Mouse (Mus musculus) kidney, embryonic 15.5 days (tissue): Measurements from ENCODE around the gene Gm43191. TPM values are rescaled to one million over a fixed set of nuclear protein-coding genes. Genes with fewer than 3 reads are reported as not detected.

Experiments
- ATAC-seq: fragments of 200-750 bp; cut with Nextera tagmentation; replicated peaks from 2 replicates; pipeline ENCODE4 v1.8.0; 2017; ENCODE audit warnings: moderate TSS enrichment; ENCODE audit not compliant: low FRiP score
- H3K27ac ChIP-seq: fragments of 300-500 bp; sonication (generic); 2 replicates; pipeline ENCODE4 v1.5.1; 2015; ENCODE audit warnings: mild to moderate bottlenecking, inconsistent platforms
- H3K27me3 ChIP-seq: fragments of 300-500 bp; sonication (generic); 2 replicates; pipeline ENCODE4 v1.6.1; 2015; ENCODE audit warnings: inconsistent platforms
- H3K36me3 ChIP-seq: fragments of 300-500 bp; sonication (generic); 2 replicates; pipeline ENCODE4 v1.6.1; 2015; ENCODE audit warnings: inconsistent platforms
- H3K4me1 ChIP-seq: fragments of 300-500 bp; sonication (generic); 2 replicates; pipeline ENCODE4 v1.6.1; 2015; ENCODE audit warnings: inconsistent platforms
- H3K4me2 ChIP-seq: fragments of 300-500 bp; sonication (generic); 2 replicates; pipeline ENCODE4 v1.6.1; 2015; ENCODE audit warnings: moderate library complexity, mild to moderate bottlenecking, inconsistent platforms
- H3K4me3 ChIP-seq: fragments of 300-500 bp; sonication (generic); replicated peaks from 2 replicates; pipeline ENCODE4 v1.5.1; 2015; ENCODE audit warnings: mild to moderate bottlenecking, inconsistent platforms
- H3K9ac ChIP-seq: fragments of 300-500 bp; sonication (generic); 2 replicates; pipeline ENCODE4 v1.6.1; 2015; ENCODE audit warnings: mild to moderate bottlenecking, inconsistent platforms
- H3K9me3 ChIP-seq: fragments of 300-500 bp; sonication (generic); replicated peaks from 2 replicates; pipeline ENCODE4 v1.6.1; 2016; ENCODE audit warnings: inconsistent platforms
- WGBS: fragments of 180-500 bp; shearing (Covaris S2); methylation state at CpG from one replicate; pipeline ENCODE4 v1.1.7; 2015; ENCODE audit warnings: mixed read lengths; 5-methylcytosine and 5-hydroxymethylcytosine counted together
- polyA plus RNA-seq: library from polyadenylated mRNA; unstranded; fragments of >200 nt; fragmentation: Nextera tagmentation; extraction: Ambion mirVana; gene quantifications from 2 replicates; pipeline ENCODE4 v1.2.1, GENCODE M21; 2015

The Gm43191 gene
- not detected in 2 replicates for polyA plus RNA-seq

DNA sequence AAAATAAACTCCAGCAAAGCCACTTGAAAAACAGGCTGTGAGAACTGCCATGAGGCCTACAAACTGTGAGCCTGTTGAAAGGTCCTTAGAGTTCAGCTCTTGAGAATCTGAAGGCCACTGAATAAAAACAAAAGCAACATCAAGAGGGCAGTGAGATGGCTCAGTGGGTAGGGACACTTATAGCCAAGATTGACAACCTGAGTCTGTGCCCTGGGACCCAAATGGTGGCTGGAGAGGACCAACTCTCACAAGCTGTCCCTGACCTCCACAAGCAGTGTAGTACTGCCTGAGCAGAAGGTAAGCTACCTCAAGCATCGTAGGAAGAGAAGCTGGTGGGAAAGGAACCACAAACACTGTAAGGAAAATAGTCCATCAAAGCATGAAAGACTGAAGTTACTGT lies at the start of gene Gm43191:
Gene Gm43191, minus strand, starts transcription at position 101 of the 400 bp plus-strand sequence.
- H3K4me1 ChIP-seq = no peaks in the 10 kb centered on the region
- H3K36me3 ChIP-seq = peaks cover 53% of the 10 kb centered on the region
- no peak within 1 kb of the TSS for H3K4me2 ChIP-seq
- no peak within 1 kb of the TSS for H3K27ac ChIP-seq
- no peaks in the 10 kb centered on the region for H3K9me3 ChIP-seq
- WGBS = 91% methylated on average over 1 of the region's 1 CpGs
- no peak within 1 kb of the TSS for H3K4me3 ChIP-seq
- no peak for ATAC-seq
- H3K27me3 ChIP-seq = no peaks in the 10 kb centered on the region
- H3K9ac ChIP-seq = no peak within 1 kb of the TSS

DNA sequence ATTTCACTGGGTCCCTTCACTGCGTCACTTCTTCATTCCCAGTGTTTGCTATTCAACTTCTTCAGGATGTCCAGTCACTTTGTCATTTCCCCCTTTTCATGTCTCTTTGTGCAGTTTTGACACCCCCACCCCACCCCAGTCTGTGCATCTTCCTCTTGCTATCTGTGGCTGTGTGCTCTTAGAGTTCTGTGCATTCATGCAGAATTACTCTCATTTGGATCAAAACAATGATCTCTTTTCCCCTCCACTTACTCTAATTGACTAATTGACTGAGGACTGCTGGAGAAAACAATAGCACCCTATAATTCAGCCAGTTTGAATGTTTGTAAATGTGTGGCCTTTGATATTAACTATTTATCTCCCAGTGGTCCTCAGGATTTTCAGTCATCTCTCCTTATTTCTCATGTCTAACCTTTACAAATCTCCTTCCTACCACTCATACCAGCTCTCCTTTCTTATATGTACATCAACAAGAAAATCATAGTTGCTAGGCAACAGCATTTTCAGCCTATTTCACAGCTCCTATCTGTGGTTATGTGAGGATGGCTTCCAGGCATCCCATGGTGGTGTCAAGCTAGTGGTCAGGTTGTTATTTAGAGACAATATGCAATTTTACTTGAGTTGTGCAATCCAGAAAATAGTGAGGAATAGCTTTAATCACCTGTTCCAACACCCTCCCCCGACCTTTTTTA lies 48.6 kb upstream of the Gm43191 start:
- 84% methylated on average over 2 of the region's 2 CpGs for WGBS
- H3K4me1 ChIP-seq = peaks cover 11% of the 10 kb centered on the region; the same call in 1 of the 2 replicates
- no peaks in the 10 kb centered on the region for H3K36me3 ChIP-seq
- no peaks in the 10 kb centered on the region for H3K9me3 ChIP-seq
- H3K4me3 ChIP-seq = no peak overlapping the region
- no peak for ATAC-seq
- no peaks in the 10 kb centered on the region for H3K27me3 ChIP-seq
- H3K9ac ChIP-seq = no peak overlapping the region
- no peak overlapping the region for H3K4me2 ChIP-seq
- no peak overlapping the region for H3K27ac ChIP-seq

- H3K9ac ChIP-seq = no peak overlapping the region
- H3K27me3 ChIP-seq = no peaks in the 10 kb centered on the region
- no peak overlapping the region for H3K4me3 ChIP-seq
- no peaks in the 10 kb centered on the region for H3K9me3 ChIP-seq
- H3K4me1 ChIP-seq = peaks cover 11% of the 10 kb centered on the region; the same call in 1 of the 2 replicates
- no peaks in the 10 kb centered on the region for H3K36me3 ChIP-seq
- WGBS = 36% methylated on average over 9 of the region's 9 CpGs
- peak; percentile 66 for ATAC-seq
- 0 out of 2 replicates have a peak overlapping the region, but pooled peaks have one; percentile 14 for H3K4me2 ChIP-seq
- peak overlapping the region; percentile 51 for H3K27ac ChIP-seq
Measured at GRCm38 (mm10) chr3:116726807-116727206, 45.7 kb upstream of the Gm43191 start.

- Histone ChIP-seq H3K36me3 (no peaks in the 10 kb centered on the region), H3K27me3 (no peaks in the 10 kb centered on the region), H3K4me1 (peaks cover 11% of the 10 kb centered on the region; the same call in 1 of the 2 replicates), H3K9ac (no peak overlapping the region), H3K9me3 (no peaks in the 10 kb centered on the region), H3K27ac (peak overlapping the region; percentile 66), H3K4me2 (no peak overlapping the region), H3K4me3 (no peak overlapping the region)
- peak; percentile 75 for ATAC-seq
- WGBS = 60% methylated on average over 10 of the region's 10 CpGs
Measured at GRCm38 (mm10) chr3:116723496-116724481, 42.7 kb upstream of the Gm43191 start.

DNA sequence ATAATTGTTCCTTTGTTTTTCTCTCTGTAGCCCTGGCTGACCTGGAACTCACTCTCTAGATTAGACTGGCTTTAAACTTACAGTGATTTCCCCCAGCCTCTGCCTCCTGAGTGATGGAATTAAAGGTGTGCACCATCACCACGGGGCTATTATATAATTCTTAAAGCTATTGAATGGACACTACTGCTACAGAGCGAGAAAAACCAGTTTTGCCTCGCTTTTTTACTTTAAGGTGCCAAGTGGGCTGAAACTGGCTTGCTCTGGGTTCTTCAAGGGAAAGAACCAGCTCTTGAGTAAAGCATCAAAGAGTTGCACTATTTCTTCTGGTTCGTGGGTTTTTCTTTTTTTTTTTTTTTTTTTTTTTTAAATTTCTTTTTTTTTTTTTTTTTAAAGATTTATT lies 41.9 kb upstream of the Gm43191 start:
- peaks cover 11% of the 10 kb centered on the region; the same call in 1 of the 2 replicates for H3K4me1 ChIP-seq
- H3K9ac ChIP-seq = no peak overlapping the region
- H3K4me2 ChIP-seq = no peak overlapping the region
- H3K27ac ChIP-seq = no peak overlapping the region
- 64% methylated on average over 4 of the region's 4 CpGs for WGBS
- H3K27me3 ChIP-seq = no peaks in the 10 kb centered on the region
- no peaks in the 10 kb centered on the region for H3K9me3 ChIP-seq
- no peaks in the 10 kb centered on the region for H3K36me3 ChIP-seq
- no peak overlapping the region for H3K4me3 ChIP-seq
- no peak for ATAC-seq

DNA sequence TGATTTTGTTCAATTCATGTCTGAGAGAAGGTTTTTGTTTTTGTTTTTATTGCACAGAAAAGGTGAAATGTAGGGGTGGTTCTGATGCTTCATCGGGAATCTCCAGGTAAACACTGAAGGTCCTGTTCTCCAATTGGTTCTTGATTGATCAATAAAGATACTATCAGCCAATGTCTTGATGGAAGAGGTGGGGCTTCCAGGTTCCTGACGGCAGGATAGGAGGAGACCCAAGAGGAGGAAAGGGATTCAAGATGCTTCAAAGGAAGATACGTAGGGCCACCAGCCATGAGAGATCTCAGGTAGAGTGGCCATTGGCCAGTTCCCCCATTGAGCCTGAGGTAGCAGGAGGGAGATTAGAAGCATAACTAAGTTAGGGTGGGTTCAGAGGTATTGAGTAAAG lies 37.9 kb upstream of the Gm43191 start:
- Histone ChIP-seq H3K4me2 (no peak overlapping the region), H3K4me3 (no peak overlapping the region), H3K27ac (no peak overlapping the region), H3K27me3 (no peaks in the 10 kb centered on the region), H3K9ac (no peak overlapping the region), H3K4me1 (no peaks in the 10 kb centered on the region), H3K36me3 (no peaks in the 10 kb centered on the region), H3K9me3 (no peaks in the 10 kb centered on the region)
- no peak for ATAC-seq
- WGBS = 64% methylated on average over 3 of the region's 3 CpGs

DNA sequence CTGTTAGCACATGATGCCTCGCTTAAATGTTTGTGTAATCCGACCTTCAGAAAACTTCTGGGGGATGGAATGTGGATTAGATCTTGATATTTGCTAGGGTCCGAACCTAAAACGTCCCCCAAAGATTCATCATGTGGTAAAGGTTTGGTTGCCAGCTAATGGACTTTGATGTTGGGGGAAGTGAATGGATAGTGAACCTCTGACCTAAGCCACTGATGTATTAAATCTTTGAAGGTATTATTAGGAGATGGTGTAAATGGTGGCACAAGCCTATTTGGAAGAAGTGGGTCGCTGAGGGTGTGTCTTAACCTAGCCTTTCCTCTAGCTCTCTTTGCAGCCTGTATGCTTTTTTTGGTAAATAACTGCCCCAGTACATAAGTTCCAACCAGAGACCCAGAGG lies 32.0 kb upstream of the Gm43191 start:
- peak overlapping the region; percentile 88; the same call in 1 of the 2 replicates for H3K27ac ChIP-seq
- H3K36me3 ChIP-seq = no peaks in the 10 kb centered on the region
- peaks cover 14% of the 10 kb centered on the region for H3K4me1 ChIP-seq
- 16% methylated on average over 5 of the region's 5 CpGs for WGBS
- no peaks in the 10 kb centered on the region for H3K27me3 ChIP-seq
- no peak for ATAC-seq
- H3K4me2 ChIP-seq = peak overlapping the region; percentile 87
- H3K4me3 ChIP-seq = peak overlapping the region; percentile 99
- H3K9ac ChIP-seq = peak overlapping the region; percentile 92; the same call in 1 of the 2 replicates
- no peaks in the 10 kb centered on the region for H3K9me3 ChIP-seq

DNA sequence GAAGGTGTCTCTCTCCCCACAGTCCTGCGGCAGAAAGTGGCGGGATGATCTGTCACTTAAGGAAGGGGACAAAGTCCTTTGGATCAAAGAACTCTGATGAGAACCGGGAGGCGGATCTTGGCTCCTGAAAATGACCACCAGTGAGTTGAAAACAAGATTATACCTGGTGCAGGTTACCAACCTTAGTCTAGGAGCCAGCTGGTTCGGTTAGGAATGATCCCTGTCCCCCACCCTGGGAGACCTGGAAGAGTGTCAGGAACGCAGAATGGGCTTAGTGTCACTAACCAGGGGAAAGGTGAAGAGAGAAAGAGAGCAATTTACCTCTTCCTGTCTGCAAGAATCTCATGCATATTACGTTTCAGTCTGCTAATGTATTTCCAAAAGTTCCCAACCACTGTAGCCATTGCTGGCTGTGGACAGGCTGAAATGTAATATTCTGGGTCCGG lies 31.4 kb upstream of the Gm43191 start, which contains the start of gene Slc35a3:
Gene Slc35a3, minus strand, starts transcription at position 396 of the 446 bp plus-strand sequence.
- peaks cover 14% of the 10 kb centered on the region for H3K4me1 ChIP-seq
- H3K4me2 ChIP-seq = peak within 1 kb of the TSS; percentile 87
- no peaks in the 10 kb centered on the region for H3K9me3 ChIP-seq
- peak within 1 kb of the TSS; percentile 88 for H3K27ac ChIP-seq
- no peaks in the 10 kb centered on the region for H3K27me3 ChIP-seq
- WGBS = 2% methylated on average over 8 of the region's 8 CpGs
- peak; percentile 50 for ATAC-seq
- peak within 1 kb of the TSS; percentile 99 for H3K4me3 ChIP-seq
- peak within 1 kb of the TSS; percentile 92 for H3K9ac ChIP-seq
- no peaks in the 10 kb centered on the region for H3K36me3 ChIP-seq

- Histone ChIP-seq H3K27ac (peak overlapping the region; percentile 88), H3K9ac (peak overlapping the region; percentile 92), H3K4me1 (peaks cover 14% of the 10 kb centered on the region), H3K9me3 (no peaks in the 10 kb centered on the region), H3K4me3 (peak overlapping the region; percentile 99), H3K27me3 (no peaks in the 10 kb centered on the region), H3K36me3 (no peaks in the 10 kb centered on the region), H3K4me2 (peak overlapping the region; percentile 87)
- under 1% methylated on average over 77 of the region's 85 CpGs for WGBS
- ATAC-seq = peak; percentile 91
Measured at GRCm38 (mm10) chr3:116711624-116712435, 30.8 kb upstream of the Gm43191 start.

DNA sequence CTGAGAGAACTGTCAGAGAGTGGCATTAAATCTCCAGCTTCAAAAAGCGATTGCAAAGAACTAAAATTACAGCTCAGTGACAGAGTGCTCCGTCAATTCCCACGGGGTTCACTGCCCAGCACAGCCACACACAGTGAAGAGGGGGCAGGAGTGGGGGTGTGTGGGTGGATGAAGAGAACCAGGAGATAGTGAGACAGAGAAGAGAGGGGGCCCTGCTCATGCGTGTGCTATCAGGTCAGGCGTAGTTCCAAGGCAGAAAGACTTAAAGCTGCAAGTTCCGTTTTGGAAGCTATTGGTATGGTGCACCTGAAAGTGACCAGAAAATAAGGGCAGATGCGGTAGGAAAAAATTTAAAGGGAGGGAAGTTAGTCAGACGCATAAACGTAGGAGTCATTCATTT lies 29.9 kb upstream of the Gm43191 start:
- H3K27ac ChIP-seq = no peak overlapping the region
- WGBS = 28% methylated on average over 9 of the region's 9 CpGs
- no peaks in the 10 kb centered on the region for H3K27me3 ChIP-seq
- H3K36me3 ChIP-seq = no peaks in the 10 kb centered on the region
- peaks cover 14% of the 10 kb centered on the region for H3K4me1 ChIP-seq
- H3K9ac ChIP-seq = no peak overlapping the region
- no peaks in the 10 kb centered on the region for H3K9me3 ChIP-seq
- ATAC-seq = no peak
- H3K4me3 ChIP-seq = peak overlapping the region; percentile 99
- peak overlapping the region; percentile 87 for H3K4me2 ChIP-seq

GRCm38 (mm10) chr3:116705637-116706204 lies 24.7 kb upstream of the Gm43191 start:
- Histone ChIP-seq H3K27ac (no peak overlapping the region), H3K9me3 (no peaks in the 10 kb centered on the region), H3K4me2 (no peak overlapping the region), H3K27me3 (no peaks in the 10 kb centered on the region), H3K36me3 (0 out of 2 replicates have a peak, but pooled peaks cover 3% of the 10 kb centered on the region), H3K9ac (no peak overlapping the region), H3K4me3 (no peak overlapping the region), H3K4me1 (peaks cover 4% of the 10 kb centered on the region; the same call in 1 of the 2 replicates)
- 79% methylated on average over 1 of the region's 1 CpGs for WGBS
- ATAC-seq = no peak
